Mouse (Mus musculus) testis, adult 2 months (tissue): ENCODE data around the gene G430095P16Rik.

Source experiments
- CTCF ChIP-seq: fragments of 200-500 bp; IDR thresholded peaks from 2 replicates; pipeline ENCODE4 v1.5.1; 2012; ENCODE audit warnings: low read depth, mild to moderate bottlenecking, inconsistent platforms, low read length, moderate library complexity; ENCODE audit not compliant: control insufficient read depth, insufficient read depth, insufficient replicate concordance
- POLR2A ChIP-seq: fragments of 200-500 bp; IDR thresholded peaks from 2 replicates; pipeline ENCODE4 v1.6.1; 2012; ENCODE audit warnings: low read depth, mild to moderate bottlenecking, inconsistent platforms, low read length, moderate library complexity; ENCODE audit not compliant: control insufficient read depth

DNA sequence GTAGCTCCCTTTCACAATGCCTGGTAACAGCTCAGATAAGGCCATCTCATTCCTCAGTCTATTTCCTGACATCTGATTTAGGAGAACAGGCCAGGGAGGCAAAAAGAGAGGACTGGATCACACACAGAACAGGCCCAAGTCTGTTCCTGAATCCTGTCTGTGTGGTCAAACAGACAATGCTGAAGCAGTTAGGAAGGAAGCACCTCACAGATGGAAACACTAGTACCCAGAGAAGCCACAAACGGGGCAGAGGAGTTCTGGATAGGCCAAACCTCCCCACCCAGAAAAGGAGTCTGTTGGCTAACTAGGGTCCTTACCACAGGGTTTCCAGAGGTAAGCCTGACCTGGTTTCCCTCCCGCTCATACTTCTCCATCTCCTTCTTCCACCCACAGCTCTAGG, 40.5 kb upstream of the G430095P16Rik start:
- TF ChIP-seq CTCF: no peak
- no peak for TF ChIP-seq POLR2A
